Mouse (Mus musculus) right cerebral cortex, adult 2 months (tissue): ENCODE data around the gene Ddx6.
"Not testable (repeated sequence)": the region's sequence is repeated elsewhere in the genome, so short reads cannot be mapped to it uniquely, and the experiment has no call there.

Experiments used
- DNase-seq, 2 experiments: peaks; one replicate each; pipeline ENCODE4 v3.0.0; 2021 to 2022; ENCODE audit warnings: low spot score in 2 of 2

The Ddx6 gene

DNA sequence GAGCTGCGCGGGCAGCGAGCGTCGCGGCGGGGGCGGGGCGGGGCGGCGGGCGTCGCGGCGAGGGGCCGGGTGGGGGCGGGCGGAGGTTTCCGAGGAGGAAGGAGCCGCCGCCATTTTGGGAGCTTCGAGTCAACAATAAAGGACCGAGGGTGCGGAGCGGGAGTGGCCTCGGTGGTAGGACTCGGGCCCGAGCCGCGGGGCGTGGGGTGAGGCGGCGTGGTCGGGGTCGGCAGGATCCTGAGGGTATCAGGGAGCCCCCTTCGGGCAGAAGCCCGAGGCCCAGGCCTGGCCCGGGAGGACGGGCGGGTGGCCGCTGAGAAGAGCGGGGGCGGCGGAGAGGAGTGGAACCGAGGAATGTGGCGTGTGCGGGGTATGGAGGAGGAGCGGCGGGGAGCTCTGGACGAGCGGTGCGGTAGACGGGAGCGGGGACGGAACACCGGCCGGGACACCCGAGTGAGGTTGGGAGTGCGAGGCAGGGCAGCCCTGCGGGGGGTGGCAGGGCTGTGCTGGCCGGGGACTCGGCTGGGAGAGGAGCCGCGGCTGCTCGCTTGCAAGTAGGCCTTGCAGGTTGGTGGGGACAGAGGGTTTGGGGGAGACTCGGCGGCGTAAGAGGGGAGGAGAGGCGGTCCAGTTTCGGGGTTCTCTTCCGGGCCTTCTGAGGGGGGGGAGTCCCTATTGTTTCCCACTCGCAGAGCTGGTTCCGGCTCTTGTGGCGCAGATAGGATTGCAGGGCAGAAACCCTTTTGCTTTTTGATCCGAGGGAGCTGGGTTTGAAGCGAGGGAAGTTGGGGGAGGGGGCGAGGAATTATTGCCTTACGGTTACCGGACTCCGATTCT, at the start of gene Ddx6:
TSS of gene Ddx6 (plus strand) at position 114 of the 837 bp plus-strand sequence.
- peak; percentile 69 to 75 for DNase-seq

DNA sequence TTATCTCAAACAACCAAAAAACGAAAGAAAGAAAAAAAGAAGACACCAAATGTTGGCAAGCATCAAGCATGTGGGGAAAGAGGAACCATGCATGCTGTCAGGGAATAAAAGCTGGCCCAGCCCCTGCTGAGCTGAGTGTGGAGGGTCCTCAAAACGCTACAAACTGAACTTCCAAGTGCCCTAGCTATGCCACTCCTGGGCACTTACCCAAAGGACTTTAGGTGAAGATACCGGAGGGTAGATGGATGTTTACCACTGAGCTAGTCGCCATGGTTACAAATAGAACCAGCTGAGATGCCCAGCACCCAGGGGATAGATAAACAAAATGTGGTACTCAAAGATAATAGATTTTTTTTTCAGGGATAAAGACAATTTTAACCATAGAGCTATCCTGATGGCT, 43.1 kb upstream of the Ddx6 start, which contains the start of gene Cxcr5:
TSS of gene Cxcr5 (minus strand) at position 281 of the 400 bp plus-strand sequence.
- no peak for DNase-seq

DNA sequence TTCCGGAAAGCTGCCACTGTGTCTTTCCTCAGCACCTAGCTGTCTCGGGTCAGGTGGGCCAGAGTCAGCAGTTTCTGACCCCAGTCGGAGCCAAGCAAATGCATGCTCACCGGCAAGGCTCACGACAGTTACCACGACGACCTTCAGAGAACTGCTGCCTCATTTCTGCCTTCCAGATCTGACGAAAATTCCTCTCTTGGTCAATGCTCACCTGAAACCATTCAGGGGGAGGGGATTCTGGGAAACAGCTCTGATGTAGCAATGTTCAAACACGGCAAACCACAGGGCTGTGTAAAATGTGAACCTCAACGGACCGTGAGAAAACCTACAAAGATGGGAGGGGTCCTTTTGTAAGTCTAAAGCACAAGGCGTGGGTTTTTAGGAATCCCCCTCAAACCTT, 41.8 kb upstream of the Ddx6 start:
- DNase-seq: no peak

DNA sequence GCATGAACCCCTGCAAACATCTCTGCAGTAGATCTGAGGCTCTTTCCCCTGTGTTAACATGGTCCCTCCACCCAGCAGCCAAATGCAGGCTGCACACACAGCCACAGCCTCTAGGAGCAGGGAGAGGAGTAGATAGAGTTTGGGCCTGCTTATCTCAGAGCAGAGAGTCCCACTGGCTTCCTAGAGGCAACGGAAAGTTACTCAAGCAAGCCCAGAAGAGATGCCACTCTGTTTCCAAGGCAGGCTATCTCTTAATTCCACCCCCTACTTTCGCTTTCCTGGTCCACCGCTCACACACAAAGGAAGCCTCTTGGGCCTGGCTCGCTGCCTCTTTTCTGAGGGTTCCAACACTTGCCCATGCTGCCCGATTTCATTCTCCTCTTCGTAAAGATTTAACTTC, 39.3 kb upstream of the Ddx6 start:
- DNase-seq: no peak

GRCm38 (mm10) chr9:44567338-44568082, 37.2 kb upstream of the Ddx6 start:
- DNase-seq: no peak

GRCm38 (mm10) chr9:44568083-44568455, 36.6 kb upstream of the Ddx6 start:
- no peak for DNase-seq

DNA sequence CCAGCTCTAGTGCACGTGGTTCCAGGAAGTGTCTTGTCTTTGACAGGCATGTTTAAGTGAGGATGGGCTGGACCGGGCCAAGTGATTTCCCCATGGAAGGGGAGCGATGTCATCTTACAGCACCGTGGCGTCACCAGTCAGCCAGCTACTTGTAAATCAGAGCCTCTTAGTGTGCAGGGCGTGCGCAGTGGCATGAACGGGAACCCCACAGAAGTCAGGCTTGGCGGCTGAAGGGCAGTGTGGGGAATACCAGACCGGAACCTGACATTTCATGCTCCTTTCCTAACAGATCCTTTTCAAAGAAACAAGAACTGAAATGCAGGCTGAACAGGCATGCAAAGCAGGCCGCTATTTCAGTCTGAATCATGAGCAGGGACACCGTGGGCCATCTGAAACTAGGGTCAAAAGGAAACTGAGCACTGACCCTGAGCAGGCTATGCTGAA, 33.7 kb upstream of the Ddx6 start:
- no peak for DNase-seq

DNA sequence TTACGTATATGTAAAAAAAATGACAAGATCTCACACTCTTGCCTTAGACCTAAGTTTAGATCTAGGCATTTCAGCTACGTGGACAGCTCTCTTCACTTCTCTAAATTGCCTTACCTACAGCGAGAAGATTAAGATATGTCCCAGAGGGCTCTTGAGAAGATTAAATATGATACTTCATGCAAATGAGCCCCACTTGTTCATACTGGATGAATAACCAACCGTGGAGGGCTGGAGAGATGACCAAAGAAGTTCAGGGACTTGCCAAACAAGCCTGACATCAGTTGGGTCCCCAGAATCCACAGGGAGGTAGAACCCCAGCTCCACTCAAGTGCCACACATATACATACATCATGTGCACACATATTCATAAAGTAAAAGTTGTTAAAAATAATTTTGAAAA, 31.4 kb upstream of the Ddx6 start:
- no peak for DNase-seq

DNA sequence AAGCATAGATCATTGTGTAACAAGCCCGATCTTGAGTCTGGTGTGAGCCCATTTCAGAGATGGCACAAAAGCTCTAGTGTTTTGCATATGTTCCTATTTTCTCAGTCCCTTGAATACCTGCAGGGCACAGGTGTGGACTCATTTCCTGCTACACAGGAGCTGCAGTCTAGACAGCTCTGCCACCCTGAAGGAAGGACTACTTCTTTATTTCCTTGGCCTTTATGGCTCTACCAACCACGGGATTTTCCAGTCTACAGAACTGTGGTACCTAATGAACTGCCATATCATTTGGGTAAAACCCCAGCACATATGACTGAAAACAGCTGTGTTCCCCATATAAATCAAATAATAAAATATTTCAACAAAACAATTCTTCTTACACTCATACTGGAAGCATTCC, 29.6 kb upstream of the Ddx6 start:
- no peak for DNase-seq

- not testable (repeated sequence) for DNase-seq
These were observed 28.6 kb upstream of the Ddx6 start for GRCm38 (mm10) chr9:44576046-44576445.

GRCm38 (mm10) chr9:44579392-44579791, 25.3 kb upstream of the Ddx6 start:
- DNase-seq: no peak

- no peak for DNase-seq
These were observed 24.6 kb upstream of the Ddx6 start for GRCm38 (mm10) chr9:44580085-44580484.

DNA sequence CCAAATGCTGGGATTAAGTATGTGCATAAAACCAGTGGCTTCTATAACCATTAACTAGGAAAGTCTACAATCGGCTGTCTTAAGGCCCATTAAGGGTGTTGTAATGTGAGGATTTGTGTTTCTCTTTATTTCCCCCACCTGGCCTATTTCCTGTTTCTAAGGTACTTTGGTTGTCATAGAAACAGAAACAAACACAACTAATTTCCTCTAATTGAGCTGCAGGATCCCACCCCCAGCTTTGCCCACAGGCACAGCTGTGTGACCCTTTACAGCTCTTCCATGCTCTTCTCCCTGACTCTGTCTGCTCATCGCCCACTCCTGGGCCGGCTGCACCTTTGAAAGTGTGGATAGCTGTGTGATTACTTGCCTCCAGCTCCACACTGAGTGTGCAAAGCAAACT, 23.3 kb upstream of the Ddx6 start:
- no peak for DNase-seq

- DNase-seq: no peak
These were observed 22.3 kb upstream of the Ddx6 start for GRCm38 (mm10) chr9:44582390-44582789.

- no peak for DNase-seq
These were observed 17.9 kb upstream of the Ddx6 start for GRCm38 (mm10) chr9:44586640-44587261.

- no peak for DNase-seq
These were observed 17.2 kb upstream of the Ddx6 start for GRCm38 (mm10) chr9:44587262-44588160.

GRCm38 (mm10) chr9:44588605-44589004, 16.1 kb upstream of the Ddx6 start:
- DNase-seq: no peak

- no peak for DNase-seq
These were observed 15.6 kb upstream of the Ddx6 start for GRCm38 (mm10) chr9:44589095-44589494.

GRCm38 (mm10) chr9:44590969-44591368, 13.7 kb upstream of the Ddx6 start:
- DNase-seq: no peak

GRCm38 (mm10) chr9:44591595-44592188, 13.0 kb upstream of the Ddx6 start:
- DNase-seq: no peak

- DNase-seq: no peak
These were observed 11.5 kb upstream of the Ddx6 start for GRCm38 (mm10) chr9:44593221-44593620.
